Mouse (Mus musculus): ENCODE results near the gene Arhgef15.
"Not testable (repeated sequence)": the region's sequence is repeated elsewhere in the genome, so short reads cannot be mapped to it uniquely, and the experiment has no call there.

GRCm38 (mm10) chr11:69006575-69006974 lies 49.3 kb upstream of the Arhgef15 start:
- not testable (repeated sequence) for TF ChIP-seq POLR2A (IDR thresholded peaks at IDR 0.05; ENCODE audit: insufficient read length, low read depth); E2F4 (IDR thresholded peaks at IDR 0.05; ENCODE audit: insufficient read depth); MYOD1 (IDR thresholded peaks at IDR 0.05; ENCODE audit: control insufficient read depth in 1 of 3, insufficient read length in 2 of 3, low read depth in 2 of 3); TCF12 (IDR thresholded peaks at IDR 0.05; ENCODE audit: insufficient read depth, poor library complexity, severe bottlenecking); MYOG (IDR thresholded peaks at IDR 0.05; ENCODE audit: control insufficient read depth in 1 of 3, insufficient read depth in 1 of 3, insufficient read length in 2 of 3, low read depth in 2 of 3); USF1 (IDR thresholded peaks at IDR 0.05; ENCODE audit: low read depth); MAX (IDR thresholded peaks at IDR 0.05; ENCODE audit: low read depth); CEBPB (IDR thresholded peaks at IDR 0.05; ENCODE audit: insufficient read depth, poor library complexity, severe bottlenecking); TCF3 (IDR thresholded peaks at IDR 0.05; ENCODE audit: insufficient read length, low read depth)
